Mouse (Mus musculus) urinary bladder, postnatal 14 days (tissue): ENCODE results near the gene Frs2.
"Not testable (repeated sequence)": the region's sequence is repeated elsewhere in the genome, so short reads cannot be mapped to it uniquely, and the experiment has no call there.

Experiments
- DNase-seq: peaks from one replicate; pipeline ENCODE4 v3.0.0; 2021; ENCODE audit warnings: low spot score

The Frs2 gene

DNA sequence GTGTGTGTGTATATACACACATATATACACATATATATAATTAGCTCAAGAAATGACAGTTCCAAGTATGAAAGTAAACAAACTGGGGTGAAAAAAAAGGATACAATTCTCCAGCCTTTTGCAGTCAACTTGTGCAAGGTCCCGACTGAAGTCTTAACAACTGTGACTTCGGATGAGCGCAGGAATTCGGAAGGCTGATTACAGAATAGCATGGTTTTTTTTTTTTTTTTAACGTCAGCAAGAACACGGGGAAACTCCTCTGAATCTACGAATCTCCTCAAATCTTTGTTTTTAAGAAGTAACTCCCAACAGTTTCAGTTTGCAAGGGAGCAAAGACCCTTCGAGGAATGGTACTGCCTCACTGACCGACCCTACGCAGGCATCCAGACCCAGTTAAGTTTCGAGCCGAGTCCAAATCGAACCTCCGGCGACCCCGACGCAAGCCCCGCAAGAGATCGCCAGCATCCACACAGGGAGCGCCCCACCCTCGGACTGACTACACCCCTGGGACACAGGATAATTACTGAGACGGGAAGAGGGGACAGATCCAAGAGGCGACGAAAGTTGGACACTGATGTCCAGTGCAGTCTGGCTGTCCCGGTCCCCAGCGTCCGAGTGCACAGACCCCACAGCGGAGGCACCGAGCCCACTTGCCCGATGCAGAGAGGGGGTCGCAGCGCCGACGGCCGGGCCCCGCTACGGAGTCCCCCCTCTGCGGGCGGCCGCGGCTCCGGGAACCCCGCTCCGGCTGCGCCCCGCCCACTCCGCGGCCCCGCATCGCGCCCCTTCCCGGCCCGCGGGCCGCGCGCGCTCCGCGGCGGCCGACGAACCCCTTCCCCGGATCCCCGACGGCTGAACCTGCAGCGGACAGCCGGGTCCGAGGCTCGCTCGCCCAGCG is 622 bp downstream of the Frs2 start:
- DNase-seq = peak; percentile 35

GRCm38 (mm10) chr10:117146421-117146820 is 1.9 kb downstream of the Frs2 start:
- DNase-seq = no peak

GRCm38 (mm10) chr10:117145546-117146265 is 2.6 kb downstream of the Frs2 start:
- no peak for DNase-seq

DNA sequence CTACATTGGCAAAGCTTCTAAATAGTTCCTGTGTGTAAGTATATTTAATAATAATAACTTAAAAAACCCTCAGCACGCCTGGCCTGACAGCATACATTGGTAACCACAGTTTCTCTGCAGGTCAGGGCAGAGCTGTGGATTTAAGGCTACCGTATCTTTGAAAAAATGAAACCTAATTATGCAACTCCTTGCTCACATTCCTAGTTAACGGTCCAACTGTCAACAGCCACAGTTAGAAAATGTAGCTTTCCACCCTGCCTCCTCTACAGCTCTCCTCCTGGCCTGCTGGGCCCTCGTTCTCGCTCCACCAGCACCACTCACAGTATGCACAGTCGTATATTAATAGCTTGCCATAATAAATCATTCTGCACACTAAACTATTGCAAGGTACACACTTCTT is 3.7 kb downstream of the Frs2 start:
- no peak for DNase-seq

GRCm38 (mm10) chr10:117144071-117144470 is 4.3 kb downstream of the Frs2 start:
- DNase-seq = no peak

DNA sequence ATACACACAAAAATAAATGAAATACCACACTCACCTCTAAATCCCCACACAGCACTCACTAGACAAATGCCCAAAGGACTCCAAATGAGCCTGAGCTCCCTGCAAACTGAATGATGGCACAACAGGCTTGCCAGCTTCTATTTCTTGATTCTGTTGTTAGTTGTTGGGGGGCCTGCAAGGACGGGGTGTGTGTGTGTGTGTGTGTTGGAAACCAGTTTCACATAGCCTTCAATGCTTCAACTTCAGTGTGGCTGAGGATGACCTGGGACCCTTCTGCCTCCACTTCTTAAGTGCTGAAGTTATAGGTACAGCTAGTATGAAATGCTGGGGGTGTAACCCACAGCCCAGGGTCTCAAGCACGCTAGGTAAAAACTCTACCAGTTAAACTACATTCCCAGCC is 5.0 kb downstream of the Frs2 start:
- DNase-seq = no peak

- no peak for DNase-seq
Observed at GRCm38 (mm10) chr10:117141939-117142552, 6.3 kb downstream of the Frs2 start.

GRCm38 (mm10) chr10:117131506-117131905 is 16.8 kb downstream of the Frs2 start:
- not testable (repeated sequence) for DNase-seq

GRCm38 (mm10) chr10:117130037-117130436 is 18.3 kb downstream of the Frs2 start:
- DNase-seq = peak; percentile 32

DNA sequence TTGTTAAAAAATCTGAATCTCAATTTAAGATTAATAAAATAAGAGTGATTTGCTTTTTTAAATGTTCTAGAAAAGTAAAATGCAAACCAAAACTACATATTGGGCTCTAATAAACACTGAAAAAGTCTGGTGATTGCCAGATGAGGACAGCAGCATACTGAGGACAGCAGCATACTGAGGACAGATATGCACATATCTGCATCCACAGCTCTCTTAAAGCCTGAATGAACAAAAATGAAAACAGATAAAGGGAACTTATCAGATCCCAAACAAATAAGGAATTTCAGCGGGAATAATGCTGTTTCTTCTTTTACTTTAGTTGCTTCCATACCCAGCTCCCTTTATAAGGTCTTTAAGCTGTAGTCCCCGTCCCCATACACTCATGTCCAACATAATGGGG is 19.6 kb downstream of the Frs2 start:
- DNase-seq = no peak

DNA sequence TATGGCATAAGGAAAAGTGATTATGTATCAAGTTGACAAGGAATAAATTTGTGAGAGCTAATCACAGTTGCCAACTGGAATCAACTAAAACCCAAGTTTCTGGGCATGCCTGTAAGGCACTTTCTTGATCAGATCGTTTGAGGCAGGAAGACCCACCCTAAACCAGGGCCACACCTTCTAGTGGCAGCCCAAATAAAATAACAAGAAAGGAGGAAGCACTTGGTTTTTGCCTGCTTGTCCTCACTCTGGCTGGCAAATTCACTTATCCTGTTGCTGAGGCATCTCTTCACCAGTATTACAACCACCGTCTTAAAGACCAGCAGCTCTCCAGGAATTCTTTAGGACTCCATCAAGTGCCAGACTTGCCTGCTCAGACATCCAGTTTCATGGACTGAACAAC is 20.9 kb downstream of the Frs2 start:
- DNase-seq = no peak

- DNase-seq = no peak
Observed at GRCm38 (mm10) chr10:117126719-117127118, 21.6 kb downstream of the Frs2 start.

- no peak for DNase-seq
Observed at GRCm38 (mm10) chr10:117126233-117126632, 22.1 kb downstream of the Frs2 start.

- no peak for DNase-seq
Observed at GRCm38 (mm10) chr10:117121448-117121847, 26.9 kb downstream of the Frs2 start.

DNA sequence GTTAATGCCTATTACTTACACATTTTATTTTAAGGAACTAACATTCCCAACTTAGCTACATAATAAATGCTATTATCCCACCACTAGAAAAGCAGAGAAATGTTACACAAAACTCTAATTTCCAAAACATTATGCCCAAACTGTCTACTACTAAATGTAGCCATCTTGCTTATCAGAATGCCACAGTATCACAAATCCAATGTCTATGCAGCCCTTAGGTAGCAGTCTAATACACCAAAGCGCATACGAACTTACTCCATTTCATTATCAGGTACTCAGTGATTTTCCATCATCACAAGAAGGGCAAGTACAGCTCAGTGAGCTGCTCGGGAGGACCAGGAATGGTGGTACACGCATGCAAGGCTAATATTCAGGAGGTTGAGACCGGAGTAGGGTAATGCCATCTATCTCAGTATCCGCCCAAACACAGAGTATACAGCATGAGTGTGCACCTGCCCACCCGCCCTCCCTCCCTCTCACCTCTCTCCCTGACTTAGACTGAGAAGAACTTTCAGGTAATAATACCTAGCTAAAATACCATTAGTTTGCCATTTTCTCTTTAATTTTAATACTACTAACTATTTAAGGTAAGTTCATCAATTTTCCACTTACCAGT is 28.2 kb downstream of the Frs2 start:
- DNase-seq = no peak

DNA sequence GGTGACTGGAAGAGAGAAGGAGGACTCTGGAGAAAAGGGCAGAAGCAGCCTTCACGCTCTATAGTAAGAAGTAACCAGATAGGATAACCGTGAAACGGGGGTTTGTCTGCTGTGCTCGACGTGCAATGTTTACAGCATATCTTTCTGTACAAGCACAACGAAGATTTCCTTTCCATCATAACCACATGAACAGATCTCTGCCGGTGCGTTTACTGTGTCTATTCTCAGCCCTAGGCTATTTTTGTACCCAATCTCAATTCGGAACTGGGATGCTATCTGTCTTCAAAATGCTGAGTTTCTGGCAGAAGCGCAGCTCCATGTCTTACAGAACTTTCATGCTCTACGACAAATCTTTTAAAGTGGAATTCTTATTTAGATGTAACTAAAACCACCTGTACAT is 28.8 kb downstream of the Frs2 start:
- DNase-seq = no peak

GRCm38 (mm10) chr10:117118421-117118831 is 29.9 kb downstream of the Frs2 start:
- no peak for DNase-seq

DNA sequence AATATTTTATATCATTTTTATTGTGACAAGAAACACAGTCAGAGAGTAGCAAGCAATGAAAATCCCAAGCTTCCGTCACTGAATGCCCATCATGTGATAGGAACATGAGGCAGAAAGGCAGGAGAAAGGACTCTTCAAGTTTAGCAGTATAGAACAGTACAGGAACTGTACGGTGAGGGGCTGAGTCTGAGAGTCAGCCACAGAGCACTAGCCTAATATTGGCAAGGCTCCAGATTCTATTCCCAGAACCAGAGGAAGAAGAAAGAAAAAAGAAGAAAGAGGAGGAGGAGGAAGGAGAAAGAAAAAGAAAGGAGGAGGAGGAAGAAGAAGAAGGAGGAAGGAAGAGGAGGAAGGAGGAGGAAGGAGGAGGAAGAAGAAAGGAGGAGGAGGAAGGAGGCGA is 32.7 kb downstream of the Frs2 start:
- no peak for DNase-seq

DNA sequence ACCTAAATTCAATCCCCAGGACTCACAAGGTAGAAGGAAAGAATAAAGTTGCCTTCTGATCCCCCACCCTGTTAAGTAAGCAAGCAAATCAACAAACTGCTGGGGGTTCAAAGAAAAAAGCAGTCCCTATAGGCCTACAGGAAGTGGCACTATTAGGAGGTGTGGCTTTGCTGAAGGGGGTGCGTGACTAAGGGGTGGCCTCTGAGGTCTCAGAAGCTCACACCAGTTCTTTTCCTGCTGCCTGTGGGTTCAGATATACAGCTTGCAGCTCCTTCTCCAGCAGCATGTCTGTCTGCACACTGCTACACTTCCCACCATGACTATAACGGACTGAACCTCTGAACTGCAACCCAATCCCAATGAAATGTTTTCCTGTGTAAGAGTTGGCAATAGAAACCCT is 35.8 kb downstream of the Frs2 start:
- no peak for DNase-seq

DNA sequence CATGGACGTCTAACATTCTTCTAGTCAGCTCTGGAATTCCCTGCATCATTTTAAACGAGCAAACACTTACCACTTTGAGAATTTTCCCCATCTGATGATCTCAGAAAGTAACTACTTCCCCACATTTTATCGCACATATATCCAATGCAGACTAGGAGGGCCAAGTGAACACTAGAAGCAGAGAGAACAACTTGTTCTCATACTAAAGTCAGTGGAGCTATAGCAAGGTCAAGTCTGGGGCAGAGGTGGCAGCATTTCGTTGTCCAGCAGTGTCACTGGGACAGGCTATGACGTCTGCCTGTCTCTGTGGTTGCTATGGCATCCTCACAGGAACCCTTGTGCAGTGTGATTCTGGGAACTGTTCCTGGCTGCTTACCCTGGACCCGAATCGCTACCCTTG is 36.9 kb downstream of the Frs2 start:
- no peak for DNase-seq

GRCm38 (mm10) chr10:117110271-117110670 is 38.1 kb downstream of the Frs2 start:
- DNase-seq = no peak

DNA sequence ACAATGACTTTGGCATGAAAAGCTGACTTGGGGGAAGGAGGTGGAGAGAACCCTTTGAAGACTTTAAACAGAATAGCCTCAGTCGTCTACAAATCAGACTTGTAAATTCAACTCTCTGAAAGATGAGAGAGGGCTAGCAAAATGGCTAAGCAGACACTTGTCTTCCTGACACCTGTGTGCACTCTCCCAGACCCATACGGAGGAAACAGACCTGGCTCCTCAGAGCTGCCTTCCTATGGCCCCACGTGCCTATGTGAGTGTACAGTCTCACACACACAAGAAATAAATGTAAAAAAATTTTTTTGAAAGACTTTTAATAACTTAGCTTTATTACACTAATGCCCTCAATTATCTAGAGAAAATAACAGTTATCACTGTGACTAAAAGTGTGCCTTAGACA is 41.6 kb downstream of the Frs2 start:
- DNase-seq = no peak

- DNase-seq = no peak
Observed at GRCm38 (mm10) chr10:117106244-117106643, 42.1 kb downstream of the Frs2 start.
